Mouse (Mus musculus): ENCODE data around the gene Fam171a1. TPM values are rescaled to one million over a fixed set of nuclear protein-coding genes. Genes with fewer than 3 reads are reported as not detected.

Fam171a1 gene
- total RNA-seq, 2 experiments from 2014 or later = 59.8 to 60.8 TPM

DNA sequence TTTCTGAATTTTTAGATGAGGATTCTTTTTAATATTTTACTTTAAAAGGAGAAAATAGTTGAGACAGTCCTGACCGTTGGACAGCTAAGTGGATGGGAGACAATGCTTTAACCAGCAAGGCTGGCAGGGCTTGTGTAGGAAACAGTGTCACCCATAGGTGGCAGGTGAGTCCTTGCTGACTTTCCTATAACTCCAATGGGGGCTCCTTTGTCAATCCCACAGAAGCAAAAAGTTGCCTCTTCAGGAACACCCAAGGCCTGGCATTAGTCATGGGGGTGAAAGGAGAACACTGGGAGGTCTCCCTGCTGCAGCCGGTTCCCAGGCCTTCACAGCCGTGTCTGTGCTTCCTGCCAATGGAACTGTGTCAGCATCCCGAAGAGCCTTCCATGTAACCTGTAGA, 114.5 kb downstream of the Fam171a1 start:
- DNase-seq = no peak
- intact Hi-C loops (cut with DNase I) = loop anchor here (2.0 kb wide), 1 partner anchor 110 kb away; no protein-coding TSS in a partner anchor

DNA sequence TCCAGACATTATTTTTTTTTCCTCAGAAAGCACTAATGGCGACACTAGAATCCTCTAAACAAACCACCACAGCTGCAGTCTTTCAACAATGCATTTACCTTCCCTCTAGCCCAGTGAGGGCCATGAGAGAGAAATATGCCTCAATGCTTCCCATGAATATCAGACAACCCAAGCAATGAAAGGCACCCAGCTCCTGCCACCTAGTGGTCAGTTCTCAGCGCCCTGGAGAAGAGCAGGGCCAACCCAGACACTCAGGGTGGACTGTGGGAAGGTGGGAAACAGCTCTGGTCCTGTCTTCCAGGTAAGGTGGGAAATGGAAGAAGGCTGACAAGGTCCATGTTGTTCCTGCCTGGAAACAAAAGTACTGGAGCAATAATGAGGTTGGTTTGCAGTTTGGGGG, 115.0 kb downstream of the Fam171a1 start:
- DNase-seq = peak; percentile 60
- intact Hi-C loops (cut with DNase I) = loop anchor here (2.0 kb wide), 1 partner anchor 110 kb away; no protein-coding TSS in a partner anchor

GRCm38 (mm10) chr2:3239255-3239654, 125.2 kb downstream of the Fam171a1 start:
- intact Hi-C loops (cut with DNase I) = no loop called here
- DNase-seq = no peak

DNA sequence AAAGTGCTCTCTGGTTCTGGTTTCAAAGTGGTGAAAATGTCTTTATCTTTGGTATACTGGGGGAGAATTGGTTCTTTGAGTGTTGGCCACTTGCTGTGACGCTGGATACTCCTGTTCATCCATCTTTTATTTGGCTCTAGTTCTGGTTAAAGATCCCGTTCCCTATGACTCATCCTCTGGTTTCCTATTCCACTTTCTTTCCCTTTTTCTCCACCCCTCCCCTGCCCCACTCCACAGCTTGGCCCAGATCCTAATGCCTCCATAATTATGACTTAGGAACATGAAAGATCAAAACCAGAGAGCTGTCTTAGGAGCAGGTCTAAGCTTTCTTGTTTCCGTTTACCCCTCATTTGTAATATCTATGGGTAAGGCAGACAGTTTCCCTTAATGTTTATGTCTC, 130.2 kb downstream of the Fam171a1 start:
- intact Hi-C loops (cut with DNase I) = no loop called here
- no peak for DNase-seq

GRCm38 (mm10) chr2:3251309-3251708, 137.3 kb downstream of the Fam171a1 start:
- no peak for DNase-seq
- intact Hi-C loops (cut with DNase I) = no loop called here

GRCm38 (mm10) chr2:3266466-3266865, 152.4 kb downstream of the Fam171a1 start:
- intact Hi-C loops (cut with DNase I) = no loop called here
- DNase-seq = no peak

DNA sequence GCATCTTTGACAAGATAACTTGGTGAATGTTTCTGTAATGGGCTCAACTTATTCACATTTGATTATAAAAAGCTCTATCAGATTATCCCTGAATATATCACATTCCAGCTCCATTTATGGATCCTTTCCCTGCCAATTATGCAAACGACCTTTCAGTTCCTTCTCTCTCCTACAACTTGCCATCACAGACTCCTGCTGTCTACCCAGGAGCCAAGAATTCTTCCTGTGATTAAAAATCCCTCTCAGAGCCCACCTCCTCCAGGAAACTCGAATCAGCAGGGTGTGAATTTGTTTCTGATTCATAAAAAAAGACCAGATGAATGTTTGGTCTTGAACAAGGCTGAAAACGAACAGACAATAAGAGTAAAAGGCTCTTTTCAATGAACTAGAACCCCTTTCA, 153.9 kb downstream of the Fam171a1 start:
- intact Hi-C loops (cut with DNase I) = no loop called here
- no peak for DNase-seq

GRCm38 (mm10) chr2:3273349-3273748, 159.3 kb downstream of the Fam171a1 start:
- intact Hi-C loops (cut with DNase I) = no loop called here
- no peak for DNase-seq

- DNase-seq = no peak
- intact Hi-C loops (cut with DNase I) = no loop called here
Observed at GRCm38 (mm10) chr2:3276106-3276505, 162.1 kb downstream of the Fam171a1 start.

Small RNA genes within 50 kb of the gene (microRNA-seq; reads per million reads assigned to microRNA genes)
- gene Gm27306 = not detected

Other genes starting within 250 kb of the Fam171a1 start
- 100 to 1,000 TPM in 1 of 2 experiments, 10 to 100 TPM in 1; 94.1 to 106 TPM for gene Nmt2, start 170.0 kb downstream of the Fam171a1 start, total RNA-seq (2021)
- 1 to 10 TPM; 8.4 to 8.7 TPM for gene Rpp38, start 218.4 kb downstream of the Fam171a1 start, total RNA-seq (2021)
- 1 to 10 TPM in 1 of 2 experiments, under 1 TPM in 1; 0.82 to 1.0 TPM for gene Acbd7, start 221.9 kb downstream of the Fam171a1 start, total RNA-seq (2021)